Mouse (Mus musculus): Measurements from ENCODE around the gene Crot. TPM values are rescaled to one million over a fixed set of nuclear protein-coding genes. Genes with fewer than 3 reads are reported as not detected.

Crot gene
- total and polyA plus RNA-seq, 3 experiments, result 9.4 to 148 (median 9.8) TPM

GRCm38 (mm10) chr5:9035457-9035856 lies 38.3 kb upstream of the Crot start:
- Histone ChIP-seq H3K27ac (ENCODE audit: control insufficient read depth, low read depth, low read length) (no peak overlapping the region), H3K9me3 (replicated peaks; ENCODE audit: insufficient read depth, low read length) (no peaks in the 10 kb centered on the region), H3K4me3 (ENCODE audit: control insufficient read depth in 1 of 2, insufficient read depth in 1 of 2, low read depth in 2 of 2, low read length in 2 of 2) (no peak overlapping the region), H3K36me3 (ENCODE audit: control insufficient read depth in 1 of 2, insufficient read depth in 2 of 2, low read length in 2 of 2) (no peaks in the 10 kb centered on the region), H3K27me3 (ENCODE audit: control insufficient read depth in 1 of 2, insufficient read depth in 2 of 2, low read length in 2 of 2) (peaks cover 0 to 2% of the 10 kb centered on the region in 2 experiments; a peak in 1 of 4 replicates), H3K9ac (ENCODE audit: control insufficient read depth, low read depth, low read length, poor library complexity, severe bottlenecking) (no peak overlapping the region), H3K4me1 (ENCODE audit: control insufficient read depth in 1 of 2, insufficient read depth in 2 of 2, low read length in 2 of 2) (no peaks in the 10 kb centered on the region), H3K79me2 (ENCODE audit: control insufficient read depth, insufficient read depth, low read length, poor library complexity) (no peaks in the 10 kb centered on the region)
- no peak for TF ChIP-seq GABPA (IDR thresholded peaks at IDR 0.05; ENCODE audit: low read depth, low read length)
- TF ChIP-seq HCFC1 (IDR thresholded peaks at IDR 0.05; ENCODE audit: low read depth, low read length), result no peak
- TF ChIP-seq RAD21 (IDR thresholded peaks at IDR 0.05; ENCODE audit: low read depth, low read length), result no peak
- no peak for TF ChIP-seq RCOR1 (IDR thresholded peaks at IDR 0.05; ENCODE audit: low read depth, low read length)
- TF ChIP-seq NELFE (IDR thresholded peaks at IDR 0.05; ENCODE audit: low read depth, low read length), result no peak
- TF ChIP-seq MAX (IDR thresholded peaks at IDR 0.05; ENCODE audit: low read length), result no peak
- no peak for TF ChIP-seq CHD2 (IDR thresholded peaks at IDR 0.05; ENCODE audit: low read length)
- TF ChIP-seq ZNF384 (IDR thresholded peaks at IDR 0.05; ENCODE audit: low read depth, low read length), result no peak
- TF ChIP-seq KAT2A (conservative IDR thresholded peaks at IDR 0.05; ENCODE audit: low read depth, low read length), result no peak
- TF ChIP-seq MAFK (IDR thresholded peaks at IDR 0.05; ENCODE audit: borderline replicate concordance, low read depth, low read length), result no peak
- DNase-seq (ENCODE audit: low read depth, low spot score), result no peak

GRCm38 (mm10) chr5:9034535-9034934 lies 37.4 kb upstream of the Crot start:
- Histone ChIP-seq H3K4me3 (ENCODE audit: control insufficient read depth in 1 of 2, insufficient read depth in 1 of 2, low read depth in 2 of 2, low read length in 2 of 2) (no peak overlapping the region), H3K9me3 (replicated peaks; ENCODE audit: insufficient read depth, low read length) (no peaks in the 10 kb centered on the region), H3K27me3 (ENCODE audit: control insufficient read depth in 1 of 2, insufficient read depth in 2 of 2, low read length in 2 of 2) (no peaks in the 10 kb centered on the region), H3K79me2 (ENCODE audit: control insufficient read depth, insufficient read depth, low read length, poor library complexity) (no peaks in the 10 kb centered on the region), H3K4me1 (ENCODE audit: control insufficient read depth in 1 of 2, insufficient read depth in 2 of 2, low read length in 2 of 2) (no peaks in the 10 kb centered on the region), H3K36me3 (ENCODE audit: control insufficient read depth in 1 of 2, insufficient read depth in 2 of 2, low read length in 2 of 2) (no peaks in the 10 kb centered on the region), H3K9ac (ENCODE audit: control insufficient read depth, low read depth, low read length, poor library complexity, severe bottlenecking) (no peak overlapping the region), H3K27ac (ENCODE audit: control insufficient read depth, low read depth, low read length) (no peak overlapping the region)
- DNase-seq (ENCODE audit: low read depth, low spot score), result no peak
- TF ChIP-seq POLR2AphosphoS2 (IDR thresholded peaks at IDR 0.05; ENCODE audit: low read length) (no peak), RCOR1 (IDR thresholded peaks at IDR 0.05; ENCODE audit: low read depth, low read length) (no peak), ELF1 (IDR thresholded peaks at IDR 0.05; ENCODE audit: low read depth, low read length) (no peak), UBTF (IDR thresholded peaks at IDR 0.05; ENCODE audit: borderline replicate concordance, insufficient read depth, low read depth, low read length) (no peak), POLR2AphosphoS5 (IDR thresholded peaks at IDR 0.05; ENCODE audit: borderline replicate concordance, low read depth, low read length) (no peak), ZC3H11A (IDR thresholded peaks at IDR 0.05; ENCODE audit: low read depth, low read length) (no peak), MYC (IDR thresholded peaks at IDR 0.05; ENCODE audit: low read depth, low read length) (no peak), KAT2A (conservative IDR thresholded peaks at IDR 0.05; ENCODE audit: low read depth, low read length) (no peak)

All from MEL (cell line).